Mouse (Mus musculus) embryonic facial prominence, embryonic 14.5 days (tissue): ENCODE data around the gene Sgk2. TPM values are rescaled to one million over a fixed set of nuclear protein-coding genes. Genes with fewer than 3 reads are reported as not detected.

Experiments
- ATAC-seq: fragments of 200-750 bp; cut with Nextera tagmentation; 2 replicates; pipeline ENCODE4 v1.8.0; 2017; ENCODE audit warnings: low read depth, moderate number of reproducible peaks, moderate TSS enrichment
- DNase-seq: peaks from one replicate; pipeline ENCODE4 v3.0.0-alpha.2; 2015; ENCODE audit warnings: low spot score
- H3K27ac ChIP-seq: fragments of 300-500 bp; sonication (generic); replicated peaks from 2 replicates; pipeline ENCODE4 v1.5.1; 2014; ENCODE audit warnings: low read depth, mild to moderate bottlenecking, low read length, moderate library complexity
- H3K27me3 ChIP-seq: fragments of 300-500 bp; sonication (generic); replicated peaks from 2 replicates; pipeline ENCODE4 v1.6.1; 2014; ENCODE audit warnings: low read length; ENCODE audit not compliant: control insufficient read depth, insufficient read depth
- H3K36me3 ChIP-seq: fragments of 300-500 bp; sonication (generic); 2 replicates; pipeline ENCODE4 v1.6.1; 2014; ENCODE audit warnings: low read length, mixed read lengths; ENCODE audit not compliant: control insufficient read depth, insufficient read depth
- H3K4me1 ChIP-seq: fragments of 300-500 bp; sonication (generic); 2 replicates; pipeline ENCODE4 v1.6.1; 2014; ENCODE audit warnings: antibody characterized with exemption, low read length; ENCODE audit not compliant: control insufficient read depth, insufficient read depth
- H3K4me2 ChIP-seq: fragments of 300-500 bp; sonication (generic); 2 replicates; pipeline ENCODE4 v1.6.1; 2014; ENCODE audit warnings: low read depth, mild to moderate bottlenecking, low read length, moderate library complexity, mixed read lengths
- H3K4me3 ChIP-seq: fragments of 300-500 bp; sonication (generic); 2 replicates; pipeline ENCODE4 v1.5.1; 2014; ENCODE audit warnings: low read depth, mild to moderate bottlenecking, low read length
- H3K9ac ChIP-seq: fragments of 300-500 bp; sonication (generic); 2 replicates; pipeline ENCODE4 v1.6.1; 2014; ENCODE audit warnings: low read depth, mild to moderate bottlenecking, low read length, moderate library complexity, mixed read lengths
- H3K9me3 ChIP-seq: fragments of 300-500 bp; sonication (generic); 2 replicates; pipeline ENCODE4 v1.6.1; 2016; ENCODE audit warnings: low read length; ENCODE audit not compliant: control insufficient read depth
- WGBS: fragments of 180-500 bp; shearing (Covaris S2); extraction: QIAGEN DNeasy Blood & Tissue Kit; methylation state at CpG from one replicate; pipeline ENCODE4 v1.1.7; 2014; 5-methylcytosine and 5-hydroxymethylcytosine counted together
- polyA plus RNA-seq: library from polyadenylated mRNA; unstranded; fragments of >200 nt; fragmentation: Nextera tagmentation; extraction: Ambion mirVana; gene quantifications from 2 replicates; pipeline ENCODE4 v1.2.1, GENCODE M21; 2014

The Sgk2 gene
- polyA plus RNA-seq, 1 experiment from 2014 or later = not detected

DNA sequence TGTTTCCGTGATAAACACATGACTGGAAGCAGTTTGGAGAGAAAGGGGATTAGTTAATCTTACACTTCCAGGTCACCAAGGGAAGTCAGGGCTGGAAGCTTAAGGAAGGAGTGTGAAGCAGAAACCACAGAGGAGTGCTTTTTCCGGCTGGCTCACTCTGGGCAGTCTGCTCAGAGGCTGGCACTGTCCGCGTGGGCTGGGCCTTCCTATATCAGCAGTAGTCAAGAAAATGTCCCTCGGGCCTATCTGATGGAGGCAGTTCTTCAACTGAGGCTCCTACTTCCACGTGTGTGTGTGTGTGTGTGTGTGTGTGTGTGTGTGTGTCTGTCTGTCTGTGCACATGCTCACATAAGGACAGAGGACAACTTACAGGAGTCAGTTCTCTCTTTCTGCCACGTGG is 52.8 kb downstream of the Sgk2 start:
- no peak for DNase-seq
- Histone ChIP-seq H3K4me2 (no peak overlapping the region), H3K36me3 (peaks cover 86% of the 10 kb centered on the region), H3K4me3 (no peak overlapping the region), H3K27me3 (no peaks in the 10 kb centered on the region), H3K4me1 (no peaks in the 10 kb centered on the region), H3K9ac (no peak overlapping the region), H3K27ac (no peak overlapping the region), H3K9me3 (no peaks in the 10 kb centered on the region)
- 83% methylated on average over 7 of the region's 7 CpGs for WGBS
- no peak for ATAC-seq

DNA sequence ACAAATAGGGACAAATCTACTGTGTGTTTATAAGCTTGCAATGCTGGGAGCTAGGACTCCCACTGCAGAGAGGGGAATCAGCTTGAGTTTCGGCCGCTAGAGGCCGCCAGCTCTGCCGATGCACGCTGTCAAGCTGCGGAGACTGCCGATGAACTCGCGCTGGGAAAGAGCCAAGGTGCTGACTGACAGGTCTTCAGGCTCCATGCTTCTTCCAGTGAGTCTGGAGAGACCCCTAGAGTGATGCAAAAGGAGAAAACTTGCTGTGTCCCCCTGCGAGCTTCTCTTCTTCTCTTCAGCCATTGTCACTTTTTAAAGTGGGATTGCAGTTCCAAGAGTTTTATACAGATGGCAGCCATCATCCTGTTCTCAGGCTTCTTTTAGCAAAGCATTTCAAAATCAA is 61.0 kb downstream of the Sgk2 start:
- WGBS = 2% methylated on average over 10 of the region's 10 CpGs
- no peak overlapping the region for H3K9ac ChIP-seq
- peak overlapping the region; percentile 51 for H3K4me2 ChIP-seq
- peak overlapping the region; percentile 22; the same call in 1 of the 2 replicates for H3K4me3 ChIP-seq
- ATAC-seq (peak; percentile 55; the same call in 1 of the 2 replicates), DNase-seq (peak; percentile 87)
- no peaks in the 10 kb centered on the region for H3K9me3 ChIP-seq
- H3K27me3 ChIP-seq = no peaks in the 10 kb centered on the region
- no peaks in the 10 kb centered on the region for H3K4me1 ChIP-seq
- H3K27ac ChIP-seq = no peak overlapping the region
- peaks cover 40% of the 10 kb centered on the region for H3K36me3 ChIP-seq

DNA sequence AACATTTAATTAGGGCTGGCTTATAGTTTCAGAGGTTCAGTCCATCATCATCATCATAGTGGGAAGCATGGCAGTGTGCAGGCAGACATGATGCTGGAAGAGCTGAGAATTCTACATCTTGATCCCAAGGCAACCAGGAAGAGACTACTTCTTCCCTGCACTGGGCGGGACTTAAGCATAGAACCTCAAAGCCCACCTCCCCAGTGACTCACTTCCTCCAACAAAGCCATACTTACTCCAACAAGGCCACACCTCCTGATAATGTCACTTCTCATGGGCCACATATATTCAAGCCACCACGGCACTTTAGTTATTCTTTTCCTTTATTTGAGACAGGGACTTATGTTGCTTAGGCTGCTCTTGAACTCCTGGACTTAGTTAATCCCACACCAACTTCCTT is 62.0 kb downstream of the Sgk2 start:
- no peak for DNase-seq
- H3K4me3 ChIP-seq = no peak overlapping the region

DNA sequence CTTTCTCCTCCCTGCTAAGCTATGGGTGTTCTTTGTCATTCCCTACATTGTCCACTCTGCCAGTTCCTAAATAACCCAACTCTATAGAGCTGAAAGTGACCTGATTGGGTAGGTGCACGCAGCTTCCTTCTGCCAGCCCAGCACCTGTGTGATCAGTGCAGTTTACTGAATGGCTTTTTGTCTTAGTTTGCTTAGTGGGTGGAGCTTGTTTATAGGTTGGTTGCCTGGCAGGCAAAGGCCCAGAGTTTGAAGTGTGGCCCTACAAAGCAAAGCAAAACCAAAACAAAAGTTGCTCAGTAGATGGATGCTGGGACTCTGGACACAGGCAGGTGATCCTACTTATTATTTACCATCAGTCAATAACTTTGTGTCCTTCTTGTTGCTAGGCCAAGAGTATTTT is 64.6 kb downstream of the Sgk2 start:
- Histone ChIP-seq H3K36me3 (peaks cover 8% of the 10 kb centered on the region), H3K9ac (no peak overlapping the region), H3K4me3 (no peak overlapping the region), H3K4me1 (peaks cover 7% of the 10 kb centered on the region; the same call in 1 of the 2 replicates), H3K9me3 (no peaks in the 10 kb centered on the region), H3K4me2 (no peak overlapping the region), H3K27ac (no peak overlapping the region), H3K27me3 (no peaks in the 10 kb centered on the region)
- ATAC-seq (no peak), DNase-seq (no peak)
- WGBS = 79% methylated on average over 1 of the region's 1 CpGs

More for the DNA sequence above, 62.0 kb downstream of the Sgk2 start:
- H3K27ac ChIP-seq = no peak overlapping the region
- no peaks in the 10 kb centered on the region for H3K4me1 ChIP-seq
- no peak overlapping the region for H3K4me2 ChIP-seq
- no peaks in the 10 kb centered on the region for H3K27me3 ChIP-seq
- no peak for ATAC-seq
- no peak overlapping the region for H3K9ac ChIP-seq
- H3K36me3 ChIP-seq = peaks cover 31% of the 10 kb centered on the region
- H3K9me3 ChIP-seq = no peaks in the 10 kb centered on the region
- WGBS = 86% methylated on average over 2 of the region's 2 CpGs

DNA sequence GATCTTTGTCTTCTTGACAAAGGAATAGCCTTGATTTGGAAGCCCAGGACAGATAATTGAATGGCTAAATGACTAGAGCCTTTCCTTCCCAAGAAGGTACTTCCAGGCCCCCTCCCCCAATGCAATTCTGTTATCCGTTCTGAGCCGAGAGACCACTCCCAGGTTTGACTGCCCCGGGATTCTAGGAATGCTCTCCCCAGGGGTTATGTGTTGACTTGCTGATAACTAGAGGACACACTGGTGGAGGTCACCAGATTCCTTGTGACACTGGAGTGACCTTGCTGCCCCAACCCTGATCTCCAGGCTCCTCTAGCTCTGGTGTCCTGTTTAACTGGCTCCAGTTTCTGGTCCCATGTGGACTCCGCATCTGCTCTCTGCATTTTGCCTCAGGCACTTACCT is 65.0 kb downstream of the Sgk2 start:
- peaks cover 4% of the 10 kb centered on the region for H3K36me3 ChIP-seq
- DNase-seq (no peak), ATAC-seq (no peak)
- no peaks in the 10 kb centered on the region for H3K27me3 ChIP-seq
- H3K4me1 ChIP-seq = peaks cover 7% of the 10 kb centered on the region; the same call in 1 of the 2 replicates
- H3K9ac ChIP-seq = no peak overlapping the region
- H3K4me3 ChIP-seq = no peak overlapping the region
- H3K4me2 ChIP-seq = no peak overlapping the region
- no peaks in the 10 kb centered on the region for H3K9me3 ChIP-seq
- 29% methylated on average over 4 of the region's 4 CpGs for WGBS
- H3K27ac ChIP-seq = no peak overlapping the region

DNA sequence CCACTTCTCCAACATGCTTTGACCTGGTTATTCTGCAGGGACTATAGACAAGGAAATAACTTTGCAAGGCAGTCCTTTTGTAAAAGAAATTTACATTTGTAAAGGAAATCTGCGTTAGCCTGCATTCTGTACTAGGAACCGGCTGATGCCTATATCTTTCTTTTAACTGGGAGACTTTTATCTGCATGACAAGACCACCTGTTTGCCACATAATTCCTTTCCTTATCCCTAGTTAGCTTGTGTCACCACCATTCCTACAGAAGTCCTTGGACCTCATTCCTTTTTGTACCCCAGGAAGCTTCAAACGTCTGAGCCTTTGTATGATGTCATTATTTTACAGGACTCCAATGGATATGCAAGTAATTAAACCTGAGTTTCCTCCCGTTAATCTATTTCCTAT is 65.7 kb downstream of the Sgk2 start:
- peaks cover 7% of the 10 kb centered on the region; the same call in 1 of the 2 replicates for H3K4me1 ChIP-seq
- no peaks in the 10 kb centered on the region for H3K36me3 ChIP-seq
- H3K27ac ChIP-seq = no peak overlapping the region
- ATAC-seq (no peak), DNase-seq (no peak)
- H3K4me2 ChIP-seq = no peak overlapping the region
- no peaks in the 10 kb centered on the region for H3K27me3 ChIP-seq
- H3K9me3 ChIP-seq = no peaks in the 10 kb centered on the region
- H3K9ac ChIP-seq = no peak overlapping the region
- H3K4me3 ChIP-seq = no peak overlapping the region
- 73% methylated on average over 4 of the region's 4 CpGs for WGBS

DNA sequence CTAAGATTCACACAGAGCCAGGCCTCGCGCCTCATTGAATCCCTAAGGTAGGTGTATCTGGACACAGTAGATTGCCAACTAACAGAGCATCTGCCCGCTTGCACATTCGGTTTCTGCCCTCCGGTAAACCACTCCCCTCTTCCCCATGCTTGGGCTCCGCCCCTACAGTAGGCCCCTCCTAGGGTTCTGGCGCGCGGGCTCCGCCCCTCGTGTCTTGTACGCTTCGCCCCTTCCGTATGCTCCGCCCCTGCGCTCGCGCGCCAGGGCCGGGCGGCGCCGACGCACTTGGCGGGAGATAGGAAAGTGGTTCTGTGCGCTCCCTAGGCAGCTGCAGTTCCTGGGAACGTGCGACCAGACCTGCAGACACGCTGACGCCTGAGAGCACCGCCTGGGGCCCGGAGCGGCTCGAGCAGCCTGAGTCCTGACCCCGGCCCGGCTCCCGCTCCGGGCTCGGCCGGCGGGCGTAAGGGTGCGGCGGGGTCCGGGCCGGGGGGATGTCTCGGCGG is 67.3 kb downstream of the Sgk2 start, which contains the start of gene Mybl2:
TSS of gene Mybl2 (plus strand) at position 353 of the 506 bp plus-strand sequence.
- DNase-seq = peak; percentile 98
- no peaks in the 10 kb centered on the region for H3K27me3 ChIP-seq
- under 1% methylated on average over 35 of the region's 48 CpGs for WGBS

DNA sequence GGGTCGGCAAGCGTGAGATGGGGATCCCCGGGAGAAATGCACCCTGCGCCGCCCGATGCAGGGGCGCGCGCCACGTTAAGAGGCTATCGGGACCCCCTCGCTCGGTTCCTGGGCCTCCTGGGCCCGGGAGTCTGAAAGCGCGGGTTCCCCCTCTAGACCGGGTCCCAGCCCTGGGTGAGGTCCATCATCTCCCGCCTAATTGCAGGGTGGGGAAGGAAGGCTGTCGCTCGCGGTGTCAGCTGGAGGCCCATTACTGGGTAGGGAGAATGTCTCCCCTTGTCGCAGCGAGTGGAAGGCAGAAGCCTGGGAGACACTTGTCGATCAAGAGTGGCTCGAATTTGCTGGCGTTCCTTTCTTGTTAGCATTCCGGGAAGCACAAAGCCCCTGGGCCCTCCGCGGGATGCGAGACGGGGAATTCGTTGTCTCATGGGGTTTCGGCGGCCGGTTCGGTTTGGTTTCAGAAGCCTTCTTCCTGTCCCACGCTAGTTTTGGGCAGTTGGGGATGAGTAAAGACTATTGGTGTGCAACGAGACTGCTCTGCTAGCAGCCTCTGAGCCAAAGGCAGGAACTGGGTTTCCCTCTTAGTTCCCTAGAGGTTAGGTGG is 67.9 kb downstream of the Sgk2 start:
- under 1% methylated on average over 26 of the region's 38 CpGs for WGBS
- Histone ChIP-seq H3K27ac (0 out of 2 replicates have a peak overlapping the region, but pooled peaks have one; percentile 15), H3K4me3 (peak overlapping the region; percentile 77), H3K9ac (peak overlapping the region; percentile 70), H3K36me3 (no peaks in the 10 kb centered on the region), H3K4me2 (peak overlapping the region; percentile 99), H3K27me3 (no peaks in the 10 kb centered on the region), H3K4me1 (peaks cover 7% of the 10 kb centered on the region; the same call in 1 of the 2 replicates), H3K9me3 (no peaks in the 10 kb centered on the region)
- DNase-seq (peak; percentile 15), ATAC-seq (no peak)

More for the DNA sequence above, 67.3 kb downstream of the Sgk2 start, which contains the start of gene Mybl2:
- peak within 1 kb of the TSS; percentile 77 for H3K4me3 ChIP-seq
- H3K4me2 ChIP-seq = peak within 1 kb of the TSS; percentile 99
- H3K9ac ChIP-seq = peak within 1 kb of the TSS; percentile 70
- peak; percentile 100 for ATAC-seq
- peaks cover 7% of the 10 kb centered on the region; the same call in 1 of the 2 replicates for H3K4me1 ChIP-seq
- no peaks in the 10 kb centered on the region for H3K9me3 ChIP-seq
- no peaks in the 10 kb centered on the region for H3K36me3 ChIP-seq
- peak within 1 kb of the TSS; percentile 15; the same call in 1 of the 2 replicates for H3K27ac ChIP-seq
